Mouse (Mus musculus): ENCODE results near the gene 4930452B06Rik. TPM values are rescaled to one million over a fixed set of nuclear protein-coding genes. Genes with fewer than 3 reads are reported as not detected.

Gene 4930452B06Rik
- total RNA-seq, 4 experiments from 2014 or later: 0.12 TPM; not detected in 3

DNA sequence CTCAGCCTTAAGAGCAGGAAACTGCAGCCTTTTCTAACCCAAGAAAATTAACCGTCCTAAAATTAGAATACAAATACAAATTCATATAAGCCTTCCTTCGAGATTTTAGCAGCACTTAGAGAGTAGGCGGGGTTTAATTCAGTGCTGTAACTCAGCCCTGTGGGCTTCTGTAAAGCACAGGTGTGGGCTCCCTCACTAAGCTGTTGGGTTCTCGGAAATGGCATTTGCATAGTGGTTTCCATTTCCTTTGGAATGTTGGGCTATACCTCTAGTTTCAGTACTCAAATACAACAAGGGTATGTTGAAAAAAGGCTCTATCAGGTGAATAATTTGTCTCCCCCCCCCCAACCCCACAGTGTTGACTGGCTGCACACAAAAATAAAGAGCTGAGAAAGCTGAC lies 206.3 kb downstream of the 4930452B06Rik start:
- no peak for DNase-seq (ENCODE audit: low spot score in 2 of 2)

DNA sequence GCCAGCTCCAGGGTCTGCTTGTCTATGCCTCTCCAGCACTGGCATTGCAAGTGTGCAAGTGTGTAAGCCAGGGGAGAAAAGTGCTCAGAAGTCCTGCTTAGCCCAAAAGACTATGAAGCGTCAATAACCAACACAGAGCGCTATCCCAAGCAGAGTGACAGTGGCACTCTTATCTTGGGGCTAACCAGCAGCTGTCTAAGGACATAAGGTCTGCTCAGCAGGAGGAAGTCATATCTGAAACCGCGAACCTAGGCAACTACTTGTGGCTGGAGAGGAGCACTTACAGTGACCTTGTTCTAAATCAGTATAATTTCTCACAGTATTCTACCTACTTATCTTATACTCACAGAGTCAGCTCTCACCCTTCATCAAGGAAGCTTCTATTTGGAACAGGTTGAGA lies 214.9 kb downstream of the 4930452B06Rik start:
- DNase-seq (ENCODE audit: low spot score in 2 of 2): no peak

DNA sequence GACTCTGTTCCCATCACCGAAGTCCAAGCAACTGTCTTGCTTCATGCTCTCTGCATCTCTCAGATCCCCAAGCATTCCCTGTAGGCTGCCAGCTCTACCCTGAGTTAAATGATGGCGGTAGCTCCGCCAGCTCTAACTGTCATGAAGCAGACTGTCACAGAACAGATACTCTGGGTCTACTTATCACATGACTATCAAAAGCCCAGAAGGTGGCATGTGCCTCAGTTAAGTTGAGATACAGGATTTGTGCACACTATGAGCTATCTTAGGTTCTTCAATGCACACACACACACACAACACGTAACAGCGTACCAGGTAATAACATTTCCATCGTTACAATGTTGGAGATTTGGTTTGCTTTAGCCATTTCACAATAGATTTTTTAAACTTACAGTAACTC lies 215.7 kb downstream of the 4930452B06Rik start:
- DNase-seq (ENCODE audit: low spot score in 2 of 2): no peak

DNA sequence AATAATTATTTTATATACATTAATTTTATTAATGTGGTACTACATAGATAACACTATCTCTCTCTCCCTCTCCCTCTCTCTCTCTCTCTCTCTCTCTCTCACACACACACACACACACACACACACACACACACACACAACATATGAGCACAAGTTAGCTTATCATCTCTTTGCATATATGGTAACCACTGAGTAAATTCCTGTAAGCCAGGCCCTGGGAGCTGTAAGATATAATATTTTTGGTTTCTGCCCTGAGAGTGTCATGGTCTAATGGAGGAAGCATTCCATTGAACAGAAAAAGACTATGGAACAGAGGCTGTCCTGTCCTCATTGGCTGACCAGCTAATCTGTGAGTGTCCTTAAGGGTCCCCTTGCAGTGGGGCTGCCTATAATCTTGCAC lies 216.7 kb downstream of the 4930452B06Rik start:
- no peak for DNase-seq (ENCODE audit: low spot score in 2 of 2)

DNA sequence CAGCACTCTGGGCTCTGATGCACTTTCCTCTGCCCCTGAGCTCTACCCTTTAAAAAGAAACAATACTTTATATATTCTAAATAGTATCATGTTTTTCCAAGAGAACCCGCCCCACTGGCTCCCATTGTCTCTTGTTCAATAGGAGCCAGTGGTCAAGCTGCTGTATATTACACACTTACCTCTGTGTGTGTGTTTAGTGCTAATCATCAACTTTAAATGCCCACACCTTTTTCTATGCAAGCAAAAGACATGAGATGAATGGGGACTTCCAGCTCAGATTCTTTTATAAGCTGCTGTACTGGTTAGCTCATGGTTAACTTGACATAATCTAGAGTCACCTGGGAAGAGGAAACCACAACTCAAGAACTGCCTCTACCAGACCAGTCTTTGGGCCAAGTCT lies 218.7 kb downstream of the 4930452B06Rik start:
- no peak for DNase-seq (ENCODE audit: low spot score in 2 of 2)

DNA sequence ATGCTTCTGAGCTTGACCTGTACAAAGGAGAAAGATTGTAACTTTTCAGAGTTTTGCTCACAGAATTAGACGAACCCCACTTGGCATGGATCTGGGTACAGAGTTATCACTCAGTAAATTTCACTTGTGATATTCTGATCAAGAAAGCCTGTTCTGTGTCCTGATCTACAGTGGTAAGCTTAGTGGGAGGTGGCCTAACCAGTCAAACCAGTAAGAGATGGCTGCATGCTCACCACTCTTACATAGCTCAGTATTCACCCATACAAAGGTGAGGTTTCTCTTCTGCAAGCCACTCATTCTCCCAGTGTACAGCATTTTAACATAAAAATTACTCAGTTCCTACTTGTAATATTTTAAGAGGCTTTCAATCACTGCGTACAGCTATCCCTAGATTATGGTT lies 221.7 kb downstream of the 4930452B06Rik start:
- DNase-seq (ENCODE audit: low spot score in 2 of 2): no peak

DNA sequence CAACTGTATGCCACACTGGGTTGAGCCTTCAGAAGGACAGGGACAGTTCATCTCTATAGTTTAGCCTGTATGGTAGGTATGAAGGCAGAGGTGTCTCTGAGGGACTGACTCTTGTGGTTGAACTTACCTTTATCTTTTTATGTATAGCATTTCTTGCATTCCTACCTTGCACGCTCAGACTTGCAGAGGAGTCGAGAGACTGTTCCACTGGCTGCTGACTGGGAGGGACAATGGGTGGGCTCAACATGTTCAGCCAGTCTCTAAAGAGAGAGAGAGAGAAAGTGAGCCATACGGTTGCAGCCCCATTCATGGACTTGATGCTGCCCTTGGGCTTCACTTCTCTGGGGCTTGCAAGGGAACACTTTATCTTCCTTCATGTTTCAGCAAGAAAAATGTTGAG lies 223.3 kb downstream of the 4930452B06Rik start:
- DNase-seq (ENCODE audit: low spot score in 2 of 2): no peak

DNA sequence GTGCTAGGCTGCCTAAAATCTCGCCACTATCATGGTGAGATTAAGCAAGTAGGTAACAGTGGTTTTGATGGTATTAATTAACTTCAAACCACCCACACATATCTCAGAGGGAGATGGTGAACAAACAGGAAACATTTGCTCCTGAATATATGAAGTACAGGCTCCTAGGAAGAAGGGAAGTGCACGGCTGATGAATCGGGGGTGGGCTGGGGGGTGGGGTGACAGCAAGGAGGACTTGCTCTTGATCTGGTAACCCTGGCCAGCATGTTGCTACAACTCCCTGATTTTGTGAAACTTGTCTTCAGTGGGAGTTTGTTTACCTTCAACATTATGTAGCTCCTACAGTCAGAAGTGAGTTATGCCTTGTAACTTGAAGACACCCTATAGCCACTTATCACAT lies 224.4 kb downstream of the 4930452B06Rik start:
- DNase-seq (ENCODE audit: low spot score in 2 of 2): no peak

DNA sequence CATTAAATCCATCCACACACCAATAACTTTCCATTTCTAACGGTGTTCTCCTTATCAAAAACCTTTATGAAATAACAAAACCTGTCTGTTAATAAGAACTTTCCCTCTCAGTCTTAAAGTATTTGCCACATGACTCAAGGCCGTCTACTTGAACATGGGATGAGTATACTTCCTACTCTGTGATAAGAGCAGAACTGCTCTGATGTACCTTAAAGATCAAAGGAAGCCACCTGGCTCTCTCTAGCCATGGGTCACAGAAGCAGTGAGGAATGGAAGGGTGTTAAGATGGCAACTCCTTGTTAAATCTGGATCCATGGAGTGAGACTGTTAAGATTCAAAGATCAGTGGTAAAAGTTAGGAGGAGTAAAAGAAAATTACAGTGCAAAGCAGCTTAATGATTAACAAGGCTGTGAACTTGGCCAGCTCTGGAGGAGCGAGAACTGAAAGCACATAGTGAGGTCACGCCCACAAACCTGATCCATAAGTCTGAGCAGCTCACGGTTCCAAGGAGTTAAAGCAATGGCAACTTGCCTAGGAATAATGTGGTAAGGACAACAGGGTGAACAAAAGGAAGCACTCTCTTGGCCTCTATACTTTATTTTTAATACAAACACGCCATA lies 235.3 kb downstream of the 4930452B06Rik start:
- no peak for DNase-seq (ENCODE audit: low spot score in 2 of 2)

DNA sequence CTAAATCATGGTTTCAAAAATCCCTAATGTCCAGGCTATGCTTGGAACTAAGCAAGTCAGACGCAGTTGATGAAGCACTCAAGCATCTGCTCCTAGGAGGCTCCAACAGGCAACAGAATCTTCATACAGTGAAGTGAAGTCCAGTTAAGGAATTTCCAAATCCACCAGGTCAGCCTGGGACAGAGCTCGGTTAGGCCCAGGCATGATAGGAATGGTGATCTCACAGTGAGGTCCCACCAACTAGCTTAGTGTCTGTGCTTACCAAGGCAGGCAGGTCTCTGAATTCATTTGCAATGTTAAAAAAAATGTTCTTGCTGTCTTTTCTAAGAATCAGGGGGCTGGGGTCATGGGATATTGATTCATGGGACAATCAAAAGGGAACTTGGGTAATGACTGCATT lies 236.3 kb downstream of the 4930452B06Rik start:
- DNase-seq (ENCODE audit: low spot score in 2 of 2): no peak

DNA sequence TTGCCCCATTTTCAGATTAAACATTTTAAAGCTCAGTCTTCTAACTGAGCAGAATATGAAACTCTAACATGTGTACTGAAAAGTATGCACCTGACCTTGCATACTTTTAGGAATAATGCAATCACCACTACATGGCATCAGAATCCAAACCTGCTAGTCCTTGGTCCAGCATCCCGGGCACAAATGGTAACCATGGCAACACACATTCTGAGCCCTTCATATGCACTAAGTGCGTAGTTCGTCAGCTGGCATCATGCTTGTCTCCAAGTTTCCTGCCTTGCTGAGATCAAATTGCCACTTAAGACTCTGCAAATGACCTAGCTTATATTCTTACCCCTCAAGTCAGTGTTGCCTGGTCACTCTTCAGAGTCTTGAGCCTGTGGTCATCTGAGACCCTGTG lies 243.2 kb downstream of the 4930452B06Rik start:
- DNase-seq (ENCODE audit: low spot score in 2 of 2): no peak

DNA sequence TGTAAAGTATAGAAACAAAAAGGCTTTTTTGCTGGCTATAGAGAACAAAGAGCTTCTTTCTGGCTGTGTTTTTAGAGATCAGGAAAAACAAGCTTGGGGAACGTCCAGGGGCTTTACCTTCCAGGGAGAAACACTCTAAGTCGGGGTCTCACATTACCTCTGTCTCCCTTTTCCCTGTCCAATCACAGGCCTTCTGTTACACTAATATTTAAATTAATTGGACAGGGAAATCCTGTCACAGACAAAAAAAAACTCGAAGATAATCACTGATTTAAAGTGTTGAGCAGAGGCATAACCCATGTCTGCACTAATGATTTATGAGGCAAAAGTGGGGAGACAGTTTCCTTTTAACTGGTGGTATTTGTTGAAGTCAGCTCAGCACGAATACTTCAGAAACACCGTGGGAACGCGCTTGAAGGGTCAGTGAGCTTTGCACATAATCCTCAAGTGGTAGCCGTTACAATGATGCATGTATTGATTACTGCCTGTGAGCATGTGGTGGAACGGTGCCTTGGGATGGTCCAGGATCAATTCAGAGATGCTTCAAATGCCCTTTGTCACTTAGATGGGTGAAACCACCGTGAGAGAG lies 244.7 kb downstream of the 4930452B06Rik start:
- DNase-seq (ENCODE audit: low spot score in 2 of 2): no peak

DNA sequence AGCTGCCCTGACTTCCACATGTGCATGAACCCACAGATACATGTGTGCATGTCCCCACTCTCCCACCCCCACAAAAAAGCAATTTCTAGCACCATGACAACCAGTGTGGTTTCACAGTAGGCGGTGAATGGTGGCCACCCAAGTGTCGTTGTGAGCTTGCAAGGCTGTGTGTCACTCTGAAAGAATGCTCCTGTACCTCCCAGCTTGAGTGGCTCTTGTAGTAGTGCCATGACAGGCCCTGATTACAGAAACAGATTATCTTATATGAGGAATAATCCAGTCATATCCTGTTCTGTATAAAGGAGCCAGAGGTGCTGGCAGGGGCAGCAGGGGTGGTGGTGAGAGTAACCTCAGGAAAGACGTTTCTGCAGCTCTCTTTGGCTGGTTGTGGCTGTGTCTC lies 247.4 kb downstream of the 4930452B06Rik start:
- no peak for DNase-seq (ENCODE audit: low spot score in 2 of 2)

DNA sequence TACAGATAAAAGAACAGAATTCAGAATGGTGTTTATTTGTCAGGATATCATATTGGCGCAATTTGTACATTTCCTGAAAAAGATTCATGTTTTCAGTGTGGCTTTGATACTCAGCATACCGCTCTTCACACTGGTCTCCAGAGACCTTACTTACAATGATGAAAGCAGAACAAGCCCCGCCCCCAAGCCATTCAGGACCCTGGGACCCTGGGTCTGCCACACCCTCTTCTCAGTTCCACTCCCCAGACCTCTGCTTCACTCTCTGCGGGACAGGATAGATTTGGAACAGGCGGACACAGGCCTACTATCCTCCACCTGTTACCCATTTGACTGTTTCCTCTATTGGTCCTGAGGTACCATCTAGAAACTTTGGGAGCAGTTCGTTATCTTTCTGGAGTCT lies 260.1 kb downstream of the 4930452B06Rik start:
- no peak for DNase-seq (ENCODE audit: low spot score in 2 of 2)

DNA sequence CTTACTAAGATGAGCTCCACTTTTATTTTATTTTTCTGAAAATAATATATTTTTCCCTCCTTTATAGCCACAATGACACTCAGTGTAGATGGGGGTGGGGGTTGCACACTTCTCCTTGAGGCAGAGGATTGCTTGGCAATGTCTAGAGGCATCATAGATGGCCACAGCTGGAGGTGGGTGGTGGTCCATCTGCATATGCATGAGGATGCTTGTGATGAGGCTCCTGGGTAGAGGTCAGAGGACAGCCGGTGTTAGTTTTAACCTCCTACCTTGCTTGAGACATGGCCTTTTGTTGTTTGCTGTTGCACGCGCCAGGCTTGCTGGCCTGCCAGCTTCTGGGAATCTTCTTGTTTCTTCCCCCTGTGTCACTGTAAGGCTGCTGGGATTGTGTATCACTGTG lies 262.7 kb downstream of the 4930452B06Rik start:
- no peak for DNase-seq (ENCODE audit: low spot score in 2 of 2)

DNA sequence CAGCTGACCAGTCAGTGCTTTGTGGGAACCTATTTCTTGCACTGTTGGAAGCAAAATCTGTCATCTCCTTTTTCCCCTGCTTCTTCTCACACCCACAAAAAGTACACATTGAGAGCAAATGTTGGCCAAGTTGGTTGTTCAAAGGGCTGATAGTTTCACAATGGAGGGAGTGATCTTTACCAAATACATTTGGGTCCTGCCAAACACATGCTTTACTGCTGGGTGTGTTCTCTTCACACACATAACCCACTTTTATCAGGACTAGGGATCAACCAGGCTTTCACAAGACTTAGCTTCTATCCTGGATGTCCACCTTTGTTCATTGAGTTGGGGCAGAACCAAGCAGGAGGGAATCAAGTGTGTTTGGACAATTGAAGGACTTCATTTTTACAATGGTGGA lies 267.5 kb downstream of the 4930452B06Rik start:
- no peak for DNase-seq (ENCODE audit: low spot score in 2 of 2)

DNA sequence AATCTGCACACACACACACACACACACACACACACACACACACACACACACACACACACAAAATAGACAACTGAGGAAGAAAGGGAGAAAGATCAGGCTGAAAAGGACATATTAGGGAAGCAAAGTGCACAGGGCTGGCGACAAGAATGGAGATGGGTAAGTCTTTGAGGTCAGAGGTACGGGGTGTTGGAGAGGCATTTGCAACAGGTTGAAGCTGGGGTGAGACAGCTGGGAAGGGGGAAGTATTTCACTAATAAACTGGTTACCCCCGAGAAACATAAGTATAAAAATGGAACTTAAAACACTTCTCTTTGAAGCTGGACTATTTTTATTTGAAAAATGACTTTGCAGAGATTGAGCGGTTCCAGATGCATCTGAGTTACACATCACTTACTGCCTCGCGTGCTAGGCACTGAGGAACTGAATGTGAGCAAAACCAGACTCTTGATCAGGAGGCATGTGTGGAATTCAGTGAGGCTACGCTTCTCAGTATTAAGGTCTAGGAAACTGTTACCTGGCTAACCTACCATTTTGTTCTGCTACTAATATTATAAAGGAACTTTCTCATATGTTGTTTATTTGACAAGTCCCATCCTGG lies 270.3 kb downstream of the 4930452B06Rik start:
- DNase-seq (ENCODE audit: low spot score in 2 of 2): no peak

DNA sequence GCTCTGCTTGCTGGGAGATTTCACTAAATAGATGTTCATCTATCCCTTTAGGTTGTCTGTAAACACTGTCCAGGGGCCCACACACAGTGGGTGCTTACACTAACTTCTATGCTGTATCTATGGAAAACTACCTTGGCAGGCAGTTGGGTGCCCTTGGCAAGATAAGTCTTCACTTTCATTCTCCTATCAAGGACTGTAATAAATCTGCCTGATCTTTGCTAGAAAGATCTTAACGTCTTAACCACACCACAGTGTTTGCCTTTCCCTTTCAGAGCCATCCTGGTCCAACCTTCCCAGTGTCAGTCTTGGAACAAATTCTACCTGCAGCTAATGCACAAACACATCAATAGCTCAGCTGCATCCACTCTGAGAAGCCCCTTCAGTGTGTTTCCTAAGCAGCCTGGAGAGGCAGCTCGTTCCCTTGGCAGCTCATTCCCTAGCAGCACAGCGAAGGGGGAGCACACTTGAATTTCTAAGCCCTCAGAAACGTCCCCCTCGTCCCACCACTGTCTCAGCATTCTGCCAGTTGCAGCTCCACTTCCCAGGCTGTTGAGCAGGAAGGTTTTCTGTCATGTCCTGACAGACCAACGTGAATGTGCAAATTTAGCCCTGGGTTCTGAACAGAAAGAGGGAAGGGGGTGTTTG lies 273.7 kb downstream of the 4930452B06Rik start:
- DNase-seq (ENCODE audit: low spot score in 2 of 2): no peak

Measured in gastrocnemius, adult 8-10 months (tissue).